Mouse (Mus musculus) forebrain, embryonic 16.5 days (tissue): ENCODE measurements around the gene Gm42878. TPM values are rescaled to one million over a fixed set of nuclear protein-coding genes. Genes with fewer than 3 reads are reported as not detected.
"Not testable (repeated sequence)": the region's sequence is repeated elsewhere in the genome, so short reads cannot be mapped to it uniquely, and the experiment has no call there.

ENCODE experiments used
- ATAC-seq: fragments of 200-750 bp; cut with Nextera tagmentation; 2 replicates; pipeline ENCODE4 v1.8.0; 2017; ENCODE audit warnings: mild to moderate bottlenecking, moderate library complexity
- H3K27ac ChIP-seq: fragments of 300-500 bp; sonication (generic); 2 replicates; pipeline ENCODE4 v1.5.1; 2014; ENCODE audit warnings: low read length, control low read depth
- H3K27me3 ChIP-seq: fragments of 300-500 bp; sonication (generic); replicated peaks from 2 replicates; pipeline ENCODE4 v1.6.1; 2014; ENCODE audit warnings: low read length; ENCODE audit not compliant: control insufficient read depth, insufficient read depth
- H3K36me3 ChIP-seq: fragments of 300-500 bp; sonication (generic); 2 replicates; pipeline ENCODE4 v1.6.1; 2014; ENCODE audit not compliant: control insufficient read depth, insufficient read depth
- H3K4me1 ChIP-seq: fragments of 300-500 bp; sonication (generic); replicated peaks from 2 replicates; pipeline ENCODE4 v1.6.1; 2014; ENCODE audit warnings: low read length; ENCODE audit not compliant: control insufficient read depth, insufficient read depth
- H3K4me2 ChIP-seq: fragments of 300-500 bp; sonication (generic); 2 replicates; pipeline ENCODE4 v1.6.1; 2014; ENCODE audit warnings: mild to moderate bottlenecking, low read length, control low read depth
- H3K4me3 ChIP-seq: fragments of 300-500 bp; sonication (generic); replicated peaks from 2 replicates; pipeline ENCODE4 v1.5.1; 2014; ENCODE audit warnings: mild to moderate bottlenecking, low read length, control low read depth
- H3K9ac ChIP-seq: fragments of 300-500 bp; sonication (generic); replicated peaks from 2 replicates; pipeline ENCODE4 v1.6.1; 2014; ENCODE audit warnings: low read depth, low read length, control low read depth
- H3K9me3 ChIP-seq: fragments of 300-500 bp; sonication (generic); 2 replicates; pipeline ENCODE4 v1.6.1; 2016; ENCODE audit warnings: low read length; ENCODE audit not compliant: control insufficient read depth
- WGBS: fragments of 180-500 bp; shearing (Covaris S2); extraction: QIAGEN DNeasy Blood & Tissue Kit; methylation state at CpG from one replicate; pipeline ENCODE4 v1.1.7; 2014; 5-methylcytosine and 5-hydroxymethylcytosine counted together
- polyA plus RNA-seq: library from polyadenylated mRNA; unstranded; fragments of >200 nt; fragmentation: Nextera tagmentation; extraction: Ambion mirVana; gene quantifications from 2 replicates; pipeline ENCODE4 v1.2.1, GENCODE M21; 2015

Gm42878 gene
- polyA plus RNA-seq, 1 experiment from 2014 or later: not detected

- 94% methylated on average over 10 of the region's 17 CpGs for WGBS
- ATAC-seq: not testable (repeated sequence)
These were observed 25.5 kb downstream of the Gm42878 start for GRCm38 (mm10) chr5:121519758-121520157.

GRCm38 (mm10) chr5:121518983-121519382, 26.3 kb downstream of the Gm42878 start:
- 95% methylated on average over 9 of the region's 9 CpGs for WGBS
- peaks cover 13% of the 10 kb centered on the region for H3K36me3 ChIP-seq
- H3K27me3 ChIP-seq: no peaks in the 10 kb centered on the region
- H3K4me3 ChIP-seq: no peak overlapping the region
- H3K9ac ChIP-seq: no peak overlapping the region
- H3K9me3 ChIP-seq: no peaks in the 10 kb centered on the region
- no peak overlapping the region for H3K27ac ChIP-seq
- H3K4me2 ChIP-seq: no peak overlapping the region
- no peak for ATAC-seq
- H3K4me1 ChIP-seq: no peaks in the 10 kb centered on the region

More at GRCm38 (mm10) chr5:121519758-121520157, 25.5 kb downstream of the Gm42878 start:
- not testable (repeated sequence) for H3K4me3 ChIP-seq, H3K4me2 ChIP-seq, H3K9me3 ChIP-seq, H3K27ac ChIP-seq, H3K9ac ChIP-seq, H3K27me3 ChIP-seq, H3K4me1 ChIP-seq
- H3K36me3 ChIP-seq: peaks cover 20% of the 10 kb centered on the region

GRCm38 (mm10) chr5:121510009-121510408, 35.3 kb downstream of the Gm42878 start:
- 80% methylated on average over 7 of the region's 7 CpGs for WGBS
- Histone ChIP-seq H3K4me2 (no peak overlapping the region), H3K36me3 (no peaks in the 10 kb centered on the region), H3K27ac (no peak overlapping the region), H3K9ac (no peak overlapping the region), H3K4me1 (no peaks in the 10 kb centered on the region), H3K9me3 (no peaks in the 10 kb centered on the region), H3K27me3 (no peaks in the 10 kb centered on the region), H3K4me3 (no peak overlapping the region)
- no peak for ATAC-seq

- WGBS: 97% methylated on average over 1 of the region's 1 CpGs
These were observed 38.4 kb downstream of the Gm42878 start for GRCm38 (mm10) chr5:121506846-121507245.

GRCm38 (mm10) chr5:121503231-121503630, 42.1 kb downstream of the Gm42878 start, which contains the start of gene Adam1b:
Gene Adam1b, minus strand, starts transcription at chr5:121503435.
- H3K4me2 ChIP-seq: no peak within 1 kb of the TSS
- no peak for ATAC-seq
- no peak within 1 kb of the TSS for H3K9ac ChIP-seq
- H3K9me3 ChIP-seq: no peaks in the 10 kb centered on the region
- no peak within 1 kb of the TSS for H3K4me3 ChIP-seq
- no peaks in the 10 kb centered on the region for H3K27me3 ChIP-seq
- H3K27ac ChIP-seq: no peak within 1 kb of the TSS
- 86% methylated on average over 3 of the region's 3 CpGs for WGBS
- H3K36me3 ChIP-seq: no peaks in the 10 kb centered on the region
- H3K4me1 ChIP-seq: no peaks in the 10 kb centered on the region

More at GRCm38 (mm10) chr5:121506846-121507245, 38.4 kb downstream of the Gm42878 start:
- no peak overlapping the region for H3K9ac ChIP-seq
- H3K27me3 ChIP-seq: no peaks in the 10 kb centered on the region
- ATAC-seq: no peak
- no peaks in the 10 kb centered on the region for H3K4me1 ChIP-seq
- H3K4me2 ChIP-seq: no peak overlapping the region
- no peak overlapping the region for H3K27ac ChIP-seq
- H3K4me3 ChIP-seq: no peak overlapping the region
- H3K36me3 ChIP-seq: no peaks in the 10 kb centered on the region
- H3K9me3 ChIP-seq: no peaks in the 10 kb centered on the region

GRCm38 (mm10) chr5:121501424-121501996, 43.8 kb downstream of the Gm42878 start:
- not testable (repeated sequence) for H3K27ac ChIP-seq, H3K4me3 ChIP-seq, H3K9me3 ChIP-seq, H3K27me3 ChIP-seq, H3K9ac ChIP-seq, ATAC-seq, H3K36me3 ChIP-seq, H3K4me1 ChIP-seq, H3K4me2 ChIP-seq
- WGBS: 78% methylated on average over 11 of the region's 17 CpGs

GRCm38 (mm10) chr5:121500719-121501118, 44.6 kb downstream of the Gm42878 start:
- 74% methylated on average over 7 of the region's 7 CpGs for WGBS
- no peak overlapping the region for H3K27ac ChIP-seq

GRCm38 (mm10) chr5:121493305-121493704, 52.0 kb downstream of the Gm42878 start:
- Histone ChIP-seq H3K27ac (no peak overlapping the region), H3K4me3 (no peak overlapping the region), H3K36me3 (no peaks in the 10 kb centered on the region), H3K4me2 (no peak overlapping the region), H3K9ac (no peak overlapping the region), H3K9me3 (no peaks in the 10 kb centered on the region), H3K27me3 (no peaks in the 10 kb centered on the region), H3K4me1 (no peaks in the 10 kb centered on the region)
- no peak for ATAC-seq
- WGBS: 79% methylated on average over 8 of the region's 8 CpGs

More at GRCm38 (mm10) chr5:121500719-121501118, 44.6 kb downstream of the Gm42878 start:
- Histone ChIP-seq H3K4me2 (no peak overlapping the region), H3K9me3 (no peaks in the 10 kb centered on the region), H3K9ac (no peak overlapping the region), H3K4me1 (no peaks in the 10 kb centered on the region), H3K27me3 (no peaks in the 10 kb centered on the region), H3K4me3 (no peak overlapping the region), H3K36me3 (no peaks in the 10 kb centered on the region)
- ATAC-seq: no peak

- H3K9ac ChIP-seq: no peak overlapping the region
- no peaks in the 10 kb centered on the region for H3K27me3 ChIP-seq
- H3K4me2 ChIP-seq: no peak overlapping the region
- WGBS: 83% methylated on average over 5 of the region's 5 CpGs
- no peaks in the 10 kb centered on the region for H3K4me1 ChIP-seq
- no peak overlapping the region for H3K4me3 ChIP-seq
- no peaks in the 10 kb centered on the region for H3K36me3 ChIP-seq
- ATAC-seq: no peak
- H3K9me3 ChIP-seq: no peaks in the 10 kb centered on the region
- H3K27ac ChIP-seq: no peak overlapping the region
These were observed 60.5 kb downstream of the Gm42878 start for GRCm38 (mm10) chr5:121484801-121485200.

GRCm38 (mm10) chr5:121477680-121478079, 67.6 kb downstream of the Gm42878 start:
- ATAC-seq: no peak
- Histone ChIP-seq H3K9ac (no peak overlapping the region), H3K4me2 (no peak overlapping the region), H3K4me1 (no peaks in the 10 kb centered on the region), H3K9me3 (no peaks in the 10 kb centered on the region), H3K27me3 (no peaks in the 10 kb centered on the region), H3K36me3 (no peaks in the 10 kb centered on the region), H3K4me3 (no peak overlapping the region), H3K27ac (no peak overlapping the region)
- 32% methylated on average over 3 of the region's 3 CpGs for WGBS
